Mouse (Mus musculus): ENCODE measurements around the gene V1ra8. TPM values are rescaled to one million over a fixed set of nuclear protein-coding genes. Genes with fewer than 3 reads are reported as not detected.
"Not testable (repeated sequence)": the region's sequence is repeated elsewhere in the genome, so short reads cannot be mapped to it uniquely, and the experiment has no call there.

The V1ra8 gene
- not detected in 2 replicates for polyA plus RNA-seq (2012; rRNA removed)

DNA sequence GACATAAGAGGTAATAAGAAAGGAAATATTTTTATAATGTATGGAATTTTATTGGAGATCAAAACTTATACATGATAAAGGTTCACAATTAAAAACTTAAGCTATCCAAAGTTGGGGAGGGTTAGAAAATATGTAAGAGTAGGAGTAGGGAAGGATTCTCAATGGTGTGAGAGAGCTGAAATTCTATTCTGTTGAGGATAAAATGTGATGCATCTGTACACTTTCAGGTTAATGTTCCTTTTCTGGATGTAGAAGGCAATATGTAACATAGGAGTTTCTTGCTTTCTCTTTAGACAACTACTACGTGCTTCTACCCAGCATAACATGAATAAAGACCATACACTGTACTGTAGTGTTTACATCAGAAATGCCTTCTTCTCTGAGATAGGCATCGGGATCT is at the start of gene V1ra8:
TSS of gene V1ra8 (plus strand) at position 301 of the 400 bp plus-strand sequence.
- DNase-seq (ENCODE audit: low read depth, low spot score), result not testable (repeated sequence)
- WGBS, result 77% methylated on average over 2 of the region's 2 CpGs

DNA sequence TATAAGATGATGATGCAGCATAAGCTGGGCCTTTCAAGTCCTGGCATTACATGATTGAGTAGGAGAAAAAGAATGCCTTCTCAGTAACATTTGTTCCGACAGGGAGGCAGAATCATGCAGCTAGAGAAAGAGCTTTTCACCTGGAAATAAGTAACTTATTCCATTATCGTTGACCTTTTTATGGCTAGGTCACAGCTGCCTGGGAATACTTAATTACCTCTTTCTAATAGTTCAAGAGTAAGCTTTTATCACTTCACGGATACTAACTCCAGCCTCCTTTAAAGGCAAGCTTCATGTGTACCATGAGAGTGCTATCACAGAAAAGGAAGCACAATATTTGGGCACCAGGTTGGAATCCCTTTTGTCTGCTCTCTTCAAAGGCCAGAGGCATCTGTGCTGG is 42.5 kb upstream of the V1ra8 start:
- no peak for DNase-seq (ENCODE audit: low read depth, low spot score)
- 46% methylated on average over 3 of the region's 3 CpGs for WGBS

DNA sequence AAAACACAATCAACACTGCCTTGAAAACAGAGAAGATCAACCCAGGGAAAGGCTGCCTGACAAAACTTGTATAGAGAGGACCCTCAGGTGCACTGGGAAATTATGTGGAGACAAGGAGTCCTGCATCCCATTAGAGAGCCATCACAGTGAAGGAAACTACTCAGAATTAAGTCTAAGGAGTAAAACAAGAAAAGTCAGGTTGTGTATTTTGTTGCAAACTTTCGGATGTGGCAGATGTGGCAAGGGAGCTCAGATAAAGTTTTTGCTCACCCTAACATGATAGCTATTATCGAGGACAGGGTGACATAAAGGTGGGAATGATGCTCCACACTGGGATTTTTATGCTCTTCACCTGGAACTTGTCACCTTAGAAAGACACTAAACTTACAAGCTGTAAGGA is 28.1 kb upstream of the V1ra8 start, which contains the start of gene Vmn1r52:
TSS of gene Vmn1r52 (plus strand) at position 301 of the 400 bp plus-strand sequence.
- DNase-seq (ENCODE audit: low read depth, low spot score), result no peak

DNA sequence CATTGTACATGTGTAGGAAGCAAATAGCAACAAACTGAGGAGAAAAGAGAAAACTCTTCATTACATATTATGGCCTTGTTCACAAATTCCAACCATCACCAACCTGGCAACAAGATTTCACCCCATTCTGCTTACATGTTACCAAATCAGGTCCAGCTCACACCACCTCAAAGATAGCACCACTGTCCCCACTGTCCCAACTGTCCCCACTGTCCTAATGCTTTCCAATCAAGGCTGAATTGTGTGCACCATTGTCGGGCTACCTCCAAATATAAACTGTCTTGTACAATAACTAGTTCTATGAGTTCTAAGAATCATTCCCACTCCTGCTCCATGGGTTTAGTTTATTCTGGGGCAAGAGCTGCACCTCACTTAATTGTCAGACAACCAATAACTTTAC is 21.7 kb downstream of the V1ra8 start, which contains the start of gene Vmn1r53:
TSS of gene Vmn1r53 (minus strand) at position 101 of the 400 bp plus-strand sequence.
- 88% methylated on average over 1 of the region's 1 CpGs for WGBS
- no peak for DNase-seq (ENCODE audit: low read depth, low spot score)

More for the DNA sequence above, 28.1 kb upstream of the V1ra8 start, which contains the start of gene Vmn1r52:
- WGBS, result 56% methylated on average over 2 of the region's 2 CpGs

DNA sequence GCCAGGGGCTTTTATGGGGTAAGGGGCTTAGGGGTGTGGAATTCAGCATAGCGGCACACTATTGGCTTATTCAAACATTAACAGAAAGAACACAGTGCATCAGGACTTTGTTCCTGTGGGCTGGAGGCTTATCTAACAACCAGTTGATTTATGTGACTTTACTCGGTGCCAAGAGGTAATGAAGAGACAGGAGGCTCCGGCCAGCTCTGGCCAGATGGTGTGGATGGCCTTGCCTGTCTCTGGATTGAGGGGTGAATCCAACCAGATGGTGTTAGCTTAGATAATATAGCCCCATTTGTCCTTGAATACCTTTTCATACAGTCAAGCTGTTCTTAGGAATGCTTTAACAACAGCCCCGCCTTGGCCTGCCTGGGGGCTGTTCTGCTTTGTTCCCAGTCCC is 29.5 kb downstream of the V1ra8 start:
- WGBS, result 74% methylated on average over 4 of the region's 4 CpGs
- not testable (repeated sequence) for DNase-seq (ENCODE audit: low read depth, low spot score)

DNA sequence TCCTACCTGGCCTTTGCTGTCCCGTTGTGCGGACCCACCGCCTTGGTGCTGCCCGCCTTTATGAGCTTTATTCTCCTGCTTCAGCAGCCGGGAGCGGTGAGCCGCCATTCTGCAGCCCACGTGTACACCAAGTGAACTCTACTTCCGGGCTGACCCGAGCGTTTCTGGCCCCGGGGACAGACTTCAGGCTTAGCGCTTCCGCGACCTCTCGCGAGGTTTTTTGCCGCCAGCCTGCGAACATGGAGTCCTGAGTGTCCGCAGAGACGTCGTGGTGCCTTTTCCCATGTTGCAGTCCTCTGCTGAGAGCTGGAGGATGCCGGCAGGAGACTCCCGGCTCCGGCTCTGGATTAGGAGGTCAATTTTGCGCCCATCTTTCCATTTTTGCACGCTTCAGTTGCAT is 30.1 kb downstream of the V1ra8 start:
- no peak for DNase-seq (ENCODE audit: low read depth, low spot score)
- 66% methylated on average over 27 of the region's 27 CpGs for WGBS

DNA sequence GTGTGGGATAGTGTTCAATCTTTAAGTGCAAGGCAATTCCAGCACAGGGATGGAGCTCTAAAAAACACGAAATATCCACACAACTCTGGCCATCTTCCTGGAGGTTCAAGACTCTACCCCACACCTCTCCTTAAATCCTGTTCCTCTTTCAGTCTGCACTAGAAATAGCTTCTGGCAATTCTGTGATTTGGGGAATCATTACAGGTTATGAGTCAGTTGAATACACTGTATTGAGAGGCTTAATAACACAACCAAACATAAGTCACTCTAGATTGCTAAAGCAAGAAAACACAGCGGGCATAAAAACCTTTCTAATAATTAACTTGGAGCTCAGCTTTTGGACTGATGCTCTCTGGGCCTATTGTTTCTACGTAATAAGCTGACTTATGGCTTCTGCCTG is 41.4 kb downstream of the V1ra8 start:
- 68% methylated on average over 3 of the region's 3 CpGs for WGBS
- no peak for DNase-seq (ENCODE audit: low read depth, low spot score)

DNA sequence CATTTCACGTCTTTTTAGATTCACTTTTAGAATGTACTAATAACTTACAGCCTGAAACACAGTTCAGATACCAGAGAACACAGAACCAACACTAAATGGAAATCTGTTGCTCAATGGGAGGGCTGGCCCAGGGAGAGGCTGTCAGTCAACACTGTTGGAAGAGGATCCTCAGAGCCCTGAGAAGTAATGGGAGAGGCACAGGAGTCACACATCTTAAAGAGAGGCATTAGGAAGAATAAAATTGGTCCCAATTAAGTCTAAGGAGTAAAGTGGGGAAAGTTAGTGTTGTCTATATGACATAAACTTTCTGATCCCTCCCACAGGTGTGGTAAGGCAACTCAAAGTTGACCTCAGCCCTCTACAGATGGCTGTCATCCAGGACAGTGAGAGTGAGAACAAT is 43.4 kb downstream of the V1ra8 start, which contains the start of gene Vmn1r54:
TSS of gene Vmn1r54 (plus strand) at position 301 of the 400 bp plus-strand sequence.
- WGBS, result 63% methylated on average over 1 of the region's 1 CpGs

More for the DNA sequence above, 43.4 kb downstream of the V1ra8 start, which contains the start of gene Vmn1r54:
- DNase-seq (ENCODE audit: low read depth, low spot score), result no peak

Other genes starting within 250 kb of the V1ra8 start
- not detected in 2 replicates for gene Vmn1r46, start 233.5 kb upstream of the V1ra8 start, polyA plus RNA-seq (2012; rRNA removed)
- not detected in 2 replicates for gene Vmn1r47, start 186.6 kb upstream of the V1ra8 start, polyA plus RNA-seq (2012; rRNA removed)
- not detected in 2 replicates for gene Vmn1r48, start 166.0 kb upstream of the V1ra8 start, polyA plus RNA-seq (2012; rRNA removed)
- gene Vmn1r49, start 124.3 kb upstream of the V1ra8 start, polyA plus RNA-seq (2012; rRNA removed), result not detected in 2 replicates
- gene Vmn1r50, start 101.4 kb upstream of the V1ra8 start, polyA plus RNA-seq (2012; rRNA removed), result not detected in 2 replicates
- not detected in 2 replicates for gene Vmn1r51, start 80.2 kb upstream of the V1ra8 start, polyA plus RNA-seq (2012; rRNA removed)
- gene Vmn1r52, start 28.0 kb upstream of the V1ra8 start, polyA plus RNA-seq (2012; rRNA removed), result not detected in 2 replicates
- gene Vmn1r53, start 21.6 kb downstream of the V1ra8 start, polyA plus RNA-seq (2012; rRNA removed), result 0.14 TPM in 1 of 2 replicates, not detected in the other
- not detected in 2 replicates for gene Vmn1r54, start 43.5 kb downstream of the V1ra8 start, polyA plus RNA-seq (2012; rRNA removed)
- gene BC048671, start 98.4 kb downstream of the V1ra8 start, polyA plus RNA-seq (2012; rRNA removed), result not detected in 2 replicates
- gene Chst13, start 122.4 kb downstream of the V1ra8 start, polyA plus RNA-seq (2012; rRNA removed), result 0.12 and 0.45 TPM in 2 replicates
- 0.03 TPM in 1 of 2 replicates, not detected in the other for gene Uroc1, start 130.5 kb downstream of the V1ra8 start, polyA plus RNA-seq (2012; rRNA removed)
- 9.3 and 13.1 TPM in 2 replicates for gene Zxdc, start 166.7 kb downstream of the V1ra8 start, polyA plus RNA-seq (2012; rRNA removed)
- gene Cfap100, start 226.0 kb downstream of the V1ra8 start, polyA plus RNA-seq (2012; rRNA removed), result 0.08 and 0.30 TPM in 2 replicates

All from large intestine, adult 2 months (tissue).